Mouse (Mus musculus): ENCODE measurements around the gene Ranbp10. TPM values are rescaled to one million over a fixed set of nuclear protein-coding genes. Genes with fewer than 3 reads are reported as not detected.
A peak's percentile ranks its signal among the peaks of the same experiment; 100 is the strongest.

Gene Ranbp10
- polyA plus RNA-seq, 1 experiment: 15.6 TPM

GRCm38 (mm10) chr8:105799091-105799812 lies 27.9 kb downstream of the Ranbp10 start:
- H3K4me3 ChIP-seq: no peak overlapping the region
- H3K4me2 ChIP-seq (ENCODE audit: low read depth): peak overlapping the region; percentile 50
- H3K27me3 ChIP-seq (ENCODE audit: control insufficient read depth, insufficient read depth, insufficient read length): no peaks in the 10 kb centered on the region
- peaks cover 27% of the 10 kb centered on the region for H3K79me2 ChIP-seq (ENCODE audit: control insufficient read depth, insufficient read depth)
- no peaks in the 10 kb centered on the region for H3K36me3 ChIP-seq (ENCODE audit: control insufficient read depth, insufficient read depth)
- TF ChIP-seq USF1 (IDR thresholded peaks at IDR 0.05; ENCODE audit: low read depth) (no peak), SRF (IDR thresholded peaks at IDR 0.05; ENCODE audit: control insufficient read depth, insufficient read length, low read depth) (no peak)
- H3ac ChIP-seq (ENCODE audit: control insufficient read depth, insufficient read length): no peak overlapping the region

GRCm38 (mm10) chr8:105798408-105798807 lies 28.7 kb downstream of the Ranbp10 start:
- no peaks in the 10 kb centered on the region for H3K27me3 ChIP-seq (ENCODE audit: control insufficient read depth, insufficient read depth, insufficient read length)
- TF ChIP-seq TCF3 (IDR thresholded peaks at IDR 0.05; ENCODE audit: insufficient read length, low read depth): no peak
- no peak for TF ChIP-seq MYOG (IDR thresholded peaks at IDR 0.05; ENCODE audit: control insufficient read depth in 1 of 3, insufficient read depth in 1 of 3, insufficient read length in 2 of 3, low read depth in 2 of 3)
- TF ChIP-seq MYOD1 (IDR thresholded peaks at IDR 0.05; ENCODE audit: control insufficient read depth in 1 of 3, insufficient read length in 2 of 3, low read depth in 2 of 3): no peak
- H3K4me3 ChIP-seq: no peak overlapping the region
- no peak overlapping the region for H3K4me2 ChIP-seq (ENCODE audit: low read depth)
- no peak overlapping the region for H3ac ChIP-seq (ENCODE audit: control insufficient read depth, insufficient read length)
- H3K36me3 ChIP-seq (ENCODE audit: control insufficient read depth, insufficient read depth): no peaks in the 10 kb centered on the region
- peaks cover 25% of the 10 kb centered on the region for H3K79me2 ChIP-seq (ENCODE audit: control insufficient read depth, insufficient read depth)

- no peaks in the 10 kb centered on the region for H3K27me3 ChIP-seq (ENCODE audit: control insufficient read depth, insufficient read depth, insufficient read length)
- no peak overlapping the region for H3ac ChIP-seq (ENCODE audit: control insufficient read depth, insufficient read length)
- H3K79me2 ChIP-seq (ENCODE audit: control insufficient read depth, insufficient read depth): peaks cover 32% of the 10 kb centered on the region
- no peaks in the 10 kb centered on the region for H3K36me3 ChIP-seq (ENCODE audit: control insufficient read depth, insufficient read depth)
- H3K4me3 ChIP-seq: no peak overlapping the region
- TF ChIP-seq POLR2AphosphoS2 (IDR thresholded peaks at IDR 0.05; ENCODE audit: insufficient read length, low read depth) (no peak), USF1 (IDR thresholded peaks at IDR 0.05; ENCODE audit: low read depth) (no peak), TCF12 (IDR thresholded peaks at IDR 0.05; ENCODE audit: insufficient read depth, poor library complexity, severe bottlenecking) (no peak), REST (IDR thresholded peaks at IDR 0.05; ENCODE audit: insufficient read depth, insufficient read length) (no peak), POLR2A (IDR thresholded peaks at IDR 0.05; ENCODE audit: insufficient read length, low read depth) (no peak)
- H3K4me2 ChIP-seq (ENCODE audit: low read depth): no peak overlapping the region
These were observed 31.4 kb downstream of the Ranbp10 start for GRCm38 (mm10) chr8:105795785-105796184.

- TF ChIP-seq MYOD1 (IDR thresholded peaks at IDR 0.05; ENCODE audit: control insufficient read depth in 1 of 3, insufficient read length in 2 of 3, low read depth in 2 of 3): peak in 1 of 3 experiments; percentile 7
- no peak for TF ChIP-seq TCF12 (IDR thresholded peaks at IDR 0.05; ENCODE audit: insufficient read depth, poor library complexity, severe bottlenecking)
- no peak overlapping the region for H3K4me2 ChIP-seq (ENCODE audit: low read depth)
These were observed 33.0 kb downstream of the Ranbp10 start for GRCm38 (mm10) chr8:105794009-105794598.

GRCm38 (mm10) chr8:105793331-105793730 lies 33.8 kb downstream of the Ranbp10 start:
- TF ChIP-seq SRF (IDR thresholded peaks at IDR 0.05; ENCODE audit: control insufficient read depth, insufficient read length, low read depth) (no peak), MYOD1 (IDR thresholded peaks at IDR 0.05; ENCODE audit: control insufficient read depth in 1 of 3, insufficient read length in 2 of 3, low read depth in 2 of 3) (no peak), E2F4 (IDR thresholded peaks at IDR 0.05; ENCODE audit: insufficient read depth) (no peak), USF1 (IDR thresholded peaks at IDR 0.05; ENCODE audit: low read depth) (no peak), MYOG (IDR thresholded peaks at IDR 0.05; ENCODE audit: control insufficient read depth in 1 of 3, insufficient read depth in 1 of 3, insufficient read length in 2 of 3, low read depth in 2 of 3) (no peak), TCF12 (IDR thresholded peaks at IDR 0.05; ENCODE audit: insufficient read depth, poor library complexity, severe bottlenecking) (no peak), CEBPB (IDR thresholded peaks at IDR 0.05; ENCODE audit: insufficient read depth, poor library complexity, severe bottlenecking) (no peak), MAX (IDR thresholded peaks at IDR 0.05; ENCODE audit: low read depth) (no peak), TCF3 (IDR thresholded peaks at IDR 0.05; ENCODE audit: insufficient read length, low read depth) (no peak), POLR2A (IDR thresholded peaks at IDR 0.05; ENCODE audit: insufficient read length, low read depth) (no peak), POLR2AphosphoS2 (IDR thresholded peaks at IDR 0.05; ENCODE audit: insufficient read length, low read depth) (no peak), REST (IDR thresholded peaks at IDR 0.05; ENCODE audit: insufficient read depth, insufficient read length) (no peak)

More at GRCm38 (mm10) chr8:105794009-105794598, 33.0 kb downstream of the Ranbp10 start:
- Histone ChIP-seq H3K36me3 (ENCODE audit: control insufficient read depth, insufficient read depth) (no peaks in the 10 kb centered on the region), H3K4me3 (no peak overlapping the region), H3K79me2 (ENCODE audit: control insufficient read depth, insufficient read depth) (peaks cover 37% of the 10 kb centered on the region), H3K27me3 (ENCODE audit: control insufficient read depth, insufficient read depth, insufficient read length) (no peaks in the 10 kb centered on the region), H3ac (ENCODE audit: control insufficient read depth, insufficient read length) (no peak overlapping the region)

More at GRCm38 (mm10) chr8:105793331-105793730, 33.8 kb downstream of the Ranbp10 start:
- Histone ChIP-seq H3K4me3 (no peak overlapping the region), H3K79me2 (ENCODE audit: control insufficient read depth, insufficient read depth) (peaks cover 40% of the 10 kb centered on the region), H3ac (ENCODE audit: control insufficient read depth, insufficient read length) (no peak overlapping the region), H3K36me3 (ENCODE audit: control insufficient read depth, insufficient read depth) (no peaks in the 10 kb centered on the region), H3K4me2 (ENCODE audit: low read depth) (no peak overlapping the region), H3K27me3 (ENCODE audit: control insufficient read depth, insufficient read depth, insufficient read length) (no peaks in the 10 kb centered on the region)

Data from myocyte (in vitro differentiated cells).